Mouse (Mus musculus): Measurements from ENCODE around the gene Pars2.

Pars2 gene

GRCm38 (mm10) chr4:106650833-106651527, at the start of gene Pars2:
Gene Pars2, plus strand, starts transcription at chr4:106651069.
- DNase-seq = peak; percentile 98

- no peak for DNase-seq
These were observed 44.0 kb upstream of the Pars2 start for GRCm38 (mm10) chr4:106606639-106607554.

- no peak for DNase-seq
These were observed 43.0 kb upstream of the Pars2 start for GRCm38 (mm10) chr4:106607905-106608304.

- no peak for DNase-seq
These were observed 37.8 kb upstream of the Pars2 start for GRCm38 (mm10) chr4:106613105-106613504.

GRCm38 (mm10) chr4:106613560-106613959, 37.3 kb upstream of the Pars2 start:
- DNase-seq = no peak

- peak; percentile 60 for DNase-seq
These were observed 36.6 kb upstream of the Pars2 start for GRCm38 (mm10) chr4:106614180-106614797.

- no peak for DNase-seq
These were observed 36.0 kb upstream of the Pars2 start for GRCm38 (mm10) chr4:106614881-106615280.

- DNase-seq = no peak
These were observed 35.2 kb upstream of the Pars2 start for GRCm38 (mm10) chr4:106615637-106616036.

GRCm38 (mm10) chr4:106617056-106617455, 33.8 kb upstream of the Pars2 start, which contains the start of gene Lexm:
Gene Lexm, minus strand, starts transcription at chr4:106617241.
- DNase-seq = no peak

GRCm38 (mm10) chr4:106618898-106619297, 32.0 kb upstream of the Pars2 start:
- no peak for DNase-seq

- no peak for DNase-seq
These were observed 29.4 kb upstream of the Pars2 start for GRCm38 (mm10) chr4:106621428-106621827.

GRCm38 (mm10) chr4:106622030-106622493, 28.8 kb upstream of the Pars2 start, which contains the start of gene Ttc22:
Gene Ttc22, plus strand, starts transcription at chr4:106622432.
- no peak for DNase-seq

GRCm38 (mm10) chr4:106622712-106623111, 28.2 kb upstream of the Pars2 start:
- DNase-seq = no peak

- no peak for DNase-seq
These were observed 26.6 kb upstream of the Pars2 start for GRCm38 (mm10) chr4:106624271-106624670.

- no peak for DNase-seq
These were observed 23.1 kb upstream of the Pars2 start for GRCm38 (mm10) chr4:106627809-106628208.

- DNase-seq = no peak
These were observed 22.1 kb upstream of the Pars2 start for GRCm38 (mm10) chr4:106628650-106629360.

GRCm38 (mm10) chr4:106629374-106629773, 21.5 kb upstream of the Pars2 start:
- no peak for DNase-seq

GRCm38 (mm10) chr4:106630333-106631220, 20.3 kb upstream of the Pars2 start:
- DNase-seq = peak; percentile 87

GRCm38 (mm10) chr4:106632313-106632712, 18.6 kb upstream of the Pars2 start:
- no peak for DNase-seq

GRCm38 (mm10) chr4:106633281-106634085, 17.4 kb upstream of the Pars2 start:
- no peak for DNase-seq

- DNase-seq = no peak
These were observed 16.8 kb upstream of the Pars2 start for GRCm38 (mm10) chr4:106634086-106634479.
